Mouse (Mus musculus) liver, embryonic 12.5 days (tissue): Measurements from ENCODE around the gene Hist1h1b. TPM values are rescaled to one million over a fixed set of nuclear protein-coding genes. Genes with fewer than 3 reads are reported as not detected.
"Not testable (repeated sequence)": the region's sequence is repeated elsewhere in the genome, so short reads cannot be mapped to it uniquely, and the experiment has no call there.

Experiments
- ATAC-seq: fragments of 200-750 bp; cut with Nextera tagmentation; 2 replicates; pipeline ENCODE4 v1.8.0; 2017; ENCODE audit warnings: moderate number of reproducible peaks, mild to moderate bottlenecking, moderate library complexity
- H3K27ac ChIP-seq: fragments of 300-500 bp; sonication (generic); 2 replicates; pipeline ENCODE4 v1.5.1; 2016; ENCODE audit warnings: mild to moderate bottlenecking
- H3K27me3 ChIP-seq: fragments of 300-500 bp; sonication (generic); replicated peaks from 2 replicates; pipeline ENCODE4 v1.6.1; 2016; ENCODE audit warnings: mild to moderate bottlenecking, moderate library complexity
- H3K36me3 ChIP-seq: fragments of 300-500 bp; sonication (generic); 2 replicates; pipeline ENCODE4 v1.6.1; 2016; ENCODE audit warnings: mild to moderate bottlenecking, moderate library complexity
- H3K4me1 ChIP-seq: fragments of 300-500 bp; sonication (generic); 2 replicates; pipeline ENCODE4 v1.6.1; 2016
- H3K4me2 ChIP-seq: fragments of 300-500 bp; sonication (generic); 2 replicates; pipeline ENCODE4 v1.6.1; 2016; ENCODE audit warnings: mild to moderate bottlenecking, moderate library complexity
- H3K4me3 ChIP-seq: fragments of 300-500 bp; sonication (generic); 2 replicates; pipeline ENCODE4 v1.5.1; 2016; ENCODE audit warnings: mild to moderate bottlenecking, moderate library complexity
- H3K9ac ChIP-seq: fragments of 300-500 bp; sonication (generic); 2 replicates; pipeline ENCODE4 v1.6.1; 2016; ENCODE audit warnings: mild to moderate bottlenecking, moderate library complexity
- H3K9me3 ChIP-seq: fragments of 300-500 bp; sonication (generic); replicated peaks from 2 replicates; pipeline ENCODE4 v1.6.1; 2016; ENCODE audit warnings: mild to moderate bottlenecking, moderate library complexity
- WGBS: fragments of 180-500 bp; shearing (Covaris S2); methylation state at CpG from one replicate; pipeline ENCODE4 v1.1.7; 2016; ENCODE audit not compliant: insufficient replicate concordance; 5-methylcytosine and 5-hydroxymethylcytosine counted together
- polyA plus RNA-seq: library from polyadenylated mRNA; unstranded; fragments of >200 nt; fragmentation: Nextera tagmentation; extraction: Ambion mirVana; gene quantifications from 2 replicates; pipeline ENCODE4 v1.2.1, GENCODE M21; 2016

The Hist1h1b gene
- 41.6 and 43.0 TPM in 2 replicates for polyA plus RNA-seq

DNA sequence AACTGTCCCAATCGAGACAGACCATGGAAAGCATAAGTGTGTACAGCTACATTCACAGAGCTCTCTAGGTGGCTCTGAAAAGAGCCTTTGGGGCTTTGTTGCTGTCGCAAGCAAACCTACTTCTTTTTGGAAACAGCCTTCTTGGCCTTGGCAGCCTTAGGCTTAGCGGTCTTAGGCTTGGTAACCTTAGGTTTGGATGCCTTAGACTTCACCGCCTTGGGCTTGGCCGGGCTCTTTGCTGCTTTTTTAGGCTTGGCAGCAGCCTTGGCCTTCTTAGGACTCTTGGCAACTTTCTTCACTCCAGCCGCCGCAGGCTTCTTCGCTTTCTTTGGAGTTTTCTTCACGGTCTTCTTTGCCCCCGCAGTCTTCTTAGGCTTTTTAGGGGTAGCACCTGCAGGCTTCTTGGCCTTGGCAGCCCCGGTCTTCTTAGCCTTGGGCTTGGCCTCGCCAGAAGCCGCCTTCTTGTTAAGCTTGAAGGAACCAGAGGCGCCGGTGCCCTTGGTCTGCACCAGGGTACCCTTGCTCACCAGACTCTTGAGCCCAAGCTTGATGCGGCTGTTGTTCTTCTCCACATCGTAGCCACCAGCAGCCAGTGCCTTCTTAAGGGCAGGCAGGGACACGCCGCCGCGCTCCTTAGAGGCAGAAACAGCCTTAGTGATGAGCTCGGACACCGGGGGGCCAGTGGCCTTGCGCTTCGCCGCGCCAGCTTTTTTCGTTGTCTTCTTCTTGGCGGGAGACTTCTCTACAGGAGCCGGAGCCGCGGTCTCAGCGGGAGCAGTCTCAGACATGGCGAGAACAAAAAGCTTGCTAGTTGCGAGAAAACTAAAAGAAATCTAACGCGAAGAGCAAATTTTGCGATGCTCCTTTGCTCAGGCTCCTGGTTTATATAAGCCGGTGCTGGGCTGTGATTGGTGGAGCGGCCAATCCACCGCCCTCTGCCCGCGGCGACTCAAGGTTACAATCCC lies at the start of gene Hist1h1b:
TSS of gene Hist1h1b (minus strand) at position 859 of the 965 bp plus-strand sequence.
- Histone ChIP-seq H3K9me3 (no peaks in the 10 kb centered on the region), H3K27me3 (no peaks in the 10 kb centered on the region), H3K9ac (peak within 1 kb of the TSS; percentile 96), H3K4me1 (peaks cover 66% of the 10 kb centered on the region), H3K27ac (peak within 1 kb of the TSS; percentile 100), H3K4me3 (peak within 1 kb of the TSS; percentile 70), H3K36me3 (no peaks in the 10 kb centered on the region), H3K4me2 (peak within 1 kb of the TSS; percentile 87)
- under 1% methylated on average over 44 of the region's 44 CpGs for WGBS
- peak; percentile 59 for ATAC-seq

- 79% methylated on average over 3 of the region's 3 CpGs for WGBS
- Histone ChIP-seq H3K9me3 (no peaks in the 10 kb centered on the region), H3K9ac (0 out of 2 replicates have a peak overlapping the region, but pooled peaks have one; percentile 6), H3K27ac (peak overlapping the region; percentile 82; the same call in 1 of the 2 replicates), H3K4me2 (no peak overlapping the region), H3K36me3 (peaks cover 5% of the 10 kb centered on the region), H3K4me1 (peaks cover 18% of the 10 kb centered on the region), H3K27me3 (no peaks in the 10 kb centered on the region), H3K4me3 (no peak overlapping the region)
- ATAC-seq: no peak
These were observed 48.1 kb upstream of the Hist1h1b start for GRCm38 (mm10) chr13:21828511-21828910.

DNA sequence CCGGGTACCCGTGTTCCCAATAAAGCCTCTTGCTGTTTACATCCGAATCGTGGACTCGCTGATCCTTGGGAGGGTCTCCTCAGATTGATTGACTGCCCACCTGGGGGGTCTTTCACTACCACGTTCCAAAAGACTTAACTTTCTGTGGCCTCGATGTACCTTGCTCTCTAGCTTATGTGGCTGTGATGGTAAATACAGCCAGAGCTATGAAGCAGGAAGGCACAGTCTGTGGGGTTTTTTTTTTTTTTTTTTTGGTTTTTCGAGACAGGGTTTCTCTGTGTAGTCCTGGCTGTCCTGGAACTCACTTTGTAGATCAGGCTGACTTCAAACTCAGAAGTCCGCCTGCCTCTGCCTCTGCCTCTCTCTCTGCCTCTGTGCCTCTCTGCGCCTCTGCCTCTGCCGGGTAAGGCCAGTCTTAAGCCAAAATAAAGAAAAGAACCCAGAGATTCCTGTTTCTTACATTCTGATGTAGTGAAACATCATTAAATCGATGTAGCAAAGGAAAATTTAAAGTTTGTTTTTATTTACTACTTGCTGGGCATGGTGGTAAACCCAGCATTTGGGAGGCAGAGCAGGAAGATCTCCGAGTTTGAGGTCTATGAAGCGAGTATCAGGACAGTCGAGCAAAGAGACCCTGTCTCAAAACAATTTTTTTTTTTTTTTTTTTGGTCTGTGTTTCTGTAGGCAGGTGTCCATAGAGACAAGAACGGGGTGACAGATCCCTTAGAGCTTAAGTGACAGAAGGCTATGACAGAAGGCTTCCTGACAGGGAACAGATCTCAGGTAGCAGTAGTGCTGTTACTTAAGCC lies 39.9 kb upstream of the Hist1h1b start:
- 73% methylated on average over 6 of the region's 16 CpGs for WGBS
- H3K4me2 ChIP-seq, H3K9ac ChIP-seq, H3K4me3 ChIP-seq, H3K27ac ChIP-seq, H3K27me3 ChIP-seq, H3K4me1 ChIP-seq, H3K36me3 ChIP-seq, H3K9me3 ChIP-seq: not testable (repeated sequence)
- ATAC-seq: peak; percentile 57; the same call in 1 of the 2 replicates

- WGBS: under 1% methylated on average over 14 of the region's 14 CpGs
- peak overlapping the region; percentile 28 for H3K4me3 ChIP-seq
- H3K36me3 ChIP-seq, H3K9me3 ChIP-seq, H3K4me1 ChIP-seq, H3K27me3 ChIP-seq: not testable (repeated sequence)
- H3K27ac ChIP-seq: peak overlapping the region; percentile 88
- peak overlapping the region; percentile 51 for H3K4me2 ChIP-seq
- peak overlapping the region; percentile 59 for H3K9ac ChIP-seq
- ATAC-seq: peak; percentile 65
These were observed 31.7 kb upstream of the Hist1h1b start for GRCm38 (mm10) chr13:21812092-21812491.

DNA sequence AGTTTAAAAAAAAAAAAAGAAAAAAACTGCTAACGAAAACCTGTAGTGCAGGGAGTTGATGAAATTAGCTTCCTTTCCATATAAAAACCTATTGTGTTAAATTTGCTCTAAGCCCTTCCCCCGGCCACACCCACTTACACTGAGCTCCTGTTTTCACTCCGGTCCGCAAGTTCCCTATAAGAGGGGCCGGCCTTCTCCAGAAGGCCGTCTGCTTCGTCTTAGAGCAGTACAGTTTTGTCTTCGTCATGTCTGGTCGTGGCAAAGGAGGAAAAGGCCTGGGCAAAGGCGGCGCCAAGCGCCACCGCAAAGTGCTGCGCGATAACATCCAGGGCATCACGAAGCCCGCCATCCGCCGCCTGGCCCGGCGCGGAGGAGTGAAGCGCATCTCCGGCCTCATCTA lies 31.1 kb upstream of the Hist1h1b start, which contains the start of gene Hist1h4m:
TSS of gene Hist1h4m (plus strand) at position 208 of the 400 bp plus-strand sequence.
- H3K4me3 ChIP-seq: peak within 1 kb of the TSS; percentile 28
- H3K36me3 ChIP-seq, H3K9me3 ChIP-seq, H3K4me1 ChIP-seq, H3K27me3 ChIP-seq: not testable (repeated sequence)
- H3K9ac ChIP-seq: peak within 1 kb of the TSS; percentile 59
- WGBS: no CpG with 5 or more reads among the region's 24 CpGs
- ATAC-seq: peak; percentile 17
- peak within 1 kb of the TSS; percentile 88 for H3K27ac ChIP-seq
- peak within 1 kb of the TSS; percentile 51 for H3K4me2 ChIP-seq

DNA sequence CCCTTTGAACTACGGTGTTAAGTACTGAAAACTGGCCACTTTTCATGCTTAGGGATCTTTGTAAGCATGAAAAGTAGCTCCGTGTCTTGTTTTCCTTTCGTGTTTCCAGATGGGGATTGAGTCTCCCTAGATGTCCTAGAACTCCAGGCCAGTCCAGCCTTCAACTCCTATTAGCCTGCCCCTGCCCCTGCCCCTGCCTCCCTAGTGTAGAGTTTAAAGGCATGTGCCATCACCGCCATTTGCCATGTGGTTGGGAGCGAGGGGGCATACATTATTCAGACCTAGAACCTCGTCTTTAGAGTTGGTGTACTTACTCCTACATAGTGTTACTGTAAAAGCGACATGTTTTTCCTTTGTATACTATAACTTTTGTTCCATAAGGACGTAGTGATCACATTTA lies 30.6 kb upstream of the Hist1h1b start:
- H3K9ac ChIP-seq, H3K36me3 ChIP-seq, H3K4me1 ChIP-seq, ATAC-seq, H3K27me3 ChIP-seq, H3K9me3 ChIP-seq, H3K4me2 ChIP-seq, H3K27ac ChIP-seq, H3K4me3 ChIP-seq: not testable (repeated sequence)
- no CpG with 5 or more reads among the region's 8 CpGs for WGBS

DNA sequence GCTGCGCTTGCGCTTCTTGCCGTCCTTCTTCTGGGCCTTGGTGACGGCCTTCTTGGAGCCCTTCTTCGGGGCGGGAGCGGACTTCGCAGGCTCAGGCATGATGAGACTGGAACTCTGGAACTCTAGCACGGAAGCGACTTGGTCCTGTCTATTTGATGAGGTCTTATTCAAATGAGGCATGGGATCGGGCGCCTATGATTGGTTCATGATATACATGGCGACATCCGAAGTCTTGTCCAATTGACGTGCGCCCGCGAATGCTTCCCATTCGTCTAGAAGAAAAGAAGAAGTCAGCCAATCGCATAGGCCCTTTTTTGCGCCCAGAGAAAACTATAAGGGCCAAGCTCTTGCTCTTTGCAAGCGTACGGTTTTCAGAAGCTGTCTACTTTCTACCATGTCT lies 29.6 kb upstream of the Hist1h1b start, which contains the start of the genes Hist1h2bq and Hist1h2ao:
TSS of gene Hist1h2bq (minus strand) at position 125 of the 400 bp plus-strand sequence.
TSS of gene Hist1h2ao (plus strand) at position 393 of the 400 bp plus-strand sequence.
- H3K9me3 ChIP-seq, H3K36me3 ChIP-seq, H3K4me2 ChIP-seq, H3K4me1 ChIP-seq, H3K27ac ChIP-seq, H3K4me3 ChIP-seq, H3K9ac ChIP-seq, H3K27me3 ChIP-seq: not testable (repeated sequence)
- no CpG with 5 or more reads among the region's 23 CpGs for WGBS
- peak; percentile 89 for ATAC-seq

- not testable (repeated sequence) for H3K27ac ChIP-seq, H3K9ac ChIP-seq, H3K4me2 ChIP-seq, H3K4me1 ChIP-seq, H3K27me3 ChIP-seq, H3K4me3 ChIP-seq, H3K9me3 ChIP-seq, H3K36me3 ChIP-seq
- peak; percentile 70 for ATAC-seq
- WGBS: no CpG with 5 or more reads among the region's 4 CpGs
These were observed 22.6 kb upstream of the Hist1h1b start for GRCm38 (mm10) chr13:21803058-21803457.

- not testable (repeated sequence) for H3K4me3 ChIP-seq, H3K36me3 ChIP-seq, H3K27ac ChIP-seq, H3K27me3 ChIP-seq, H3K9ac ChIP-seq, H3K9me3 ChIP-seq, H3K4me2 ChIP-seq, H3K4me1 ChIP-seq
- peak; percentile 83 for ATAC-seq
These were observed 16.7 kb upstream of the Hist1h1b start for GRCm38 (mm10) chr13:21797163-21797562.

- H3K9ac ChIP-seq: no peak overlapping the region
- no peak overlapping the region for H3K27ac ChIP-seq
- no peaks in the 10 kb centered on the region for H3K27me3 ChIP-seq
- no peak overlapping the region for H3K4me2 ChIP-seq
- no peaks in the 10 kb centered on the region for H3K36me3 ChIP-seq
- H3K9me3 ChIP-seq: no peaks in the 10 kb centered on the region
- no peak for ATAC-seq
- H3K4me1 ChIP-seq: peaks cover 8% of the 10 kb centered on the region
- H3K4me3 ChIP-seq: no peak overlapping the region
- 82% methylated on average over 7 of the region's 7 CpGs for WGBS
These were observed 15.2 kb upstream of the Hist1h1b start for GRCm38 (mm10) chr13:21795584-21795983.

DNA sequence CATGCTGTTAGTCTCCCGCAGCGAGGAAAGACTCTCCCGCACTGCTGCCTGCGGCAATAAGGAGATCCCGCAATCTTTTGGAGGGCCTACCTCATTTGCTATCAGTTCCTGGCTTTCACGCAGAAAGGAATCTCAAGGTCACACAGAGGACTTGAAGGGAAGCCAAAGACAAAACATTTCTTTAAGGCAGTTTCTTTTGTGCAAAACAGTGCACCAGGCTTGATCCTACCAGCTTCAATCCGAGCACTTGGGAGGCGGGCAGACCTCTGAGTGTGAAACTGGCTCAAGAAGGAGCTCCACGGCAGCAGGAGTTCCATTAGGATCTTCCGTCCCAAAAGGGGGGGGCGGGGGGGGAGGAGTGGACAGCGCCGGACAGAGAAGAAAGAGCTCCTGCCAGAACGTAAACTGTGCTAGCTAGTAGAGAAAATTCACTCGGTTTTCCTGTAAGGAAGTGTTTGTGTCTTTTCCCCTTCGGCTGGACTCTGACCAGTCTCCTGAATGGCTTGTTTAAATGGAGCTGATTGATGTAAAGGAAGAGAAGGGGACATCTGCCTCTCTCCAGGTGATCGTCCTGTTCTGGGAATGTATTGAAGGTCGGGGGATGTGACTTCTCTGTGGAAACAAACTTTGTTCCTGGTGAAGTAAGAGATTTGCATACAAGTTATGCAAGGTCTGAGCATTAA lies 10.3 kb upstream of the Hist1h1b start:
- no peaks in the 10 kb centered on the region for H3K36me3 ChIP-seq
- H3K9ac ChIP-seq: peak overlapping the region; percentile 52
- peak overlapping the region; percentile 54 for H3K4me2 ChIP-seq
- H3K27ac ChIP-seq: peak overlapping the region; percentile 51; the same call in 1 of the 2 replicates
- H3K9me3 ChIP-seq: no peaks in the 10 kb centered on the region
- H3K4me1 ChIP-seq: peaks cover 38% of the 10 kb centered on the region
- 29% methylated on average over 18 of the region's 18 CpGs for WGBS
- ATAC-seq: no peak
- H3K4me3 ChIP-seq: no peak overlapping the region; the same call in 1 of the 2 replicates
- H3K27me3 ChIP-seq: no peaks in the 10 kb centered on the region
